Mouse (Mus musculus): Measurements from ENCODE around the gene Lgalsl. TPM values are rescaled to one million over a fixed set of nuclear protein-coding genes. Genes with fewer than 3 reads are reported as not detected.

Lgalsl gene
- polyA plus RNA-seq, 1 experiment from 2014 or later, result 40.6 TPM

DNA sequence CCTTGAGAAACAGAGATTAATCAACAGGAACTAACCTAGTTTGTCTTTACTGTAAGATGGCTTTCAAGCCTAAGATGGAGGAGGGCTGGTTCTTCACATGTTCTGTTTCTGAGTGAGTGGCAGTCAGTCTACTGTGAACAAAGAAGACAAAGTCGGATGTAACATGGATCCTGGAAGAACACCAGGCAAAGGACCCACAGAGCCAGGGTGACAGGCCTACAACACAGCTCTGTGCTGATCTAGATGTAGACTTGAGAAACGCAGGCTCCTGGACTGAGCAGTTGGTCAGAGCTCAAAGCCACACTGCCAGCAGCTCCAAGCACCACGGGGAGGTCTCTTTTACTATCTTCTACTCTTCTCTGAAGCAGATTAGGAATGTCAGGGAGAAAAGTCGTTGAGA lies 37.2 kb downstream of the Lgalsl start:
- Histone ChIP-seq H3K9me3 (peaks cover 3% of the 10 kb centered on the region; the same call in 1 of the 2 replicates), H3K4me2 (no peak overlapping the region), H3K36me3 (replicated peaks) (no peaks in the 10 kb centered on the region), H3K4me3 (replicated peaks) (no peak overlapping the region), H3K27me3 (no peaks in the 10 kb centered on the region), H3K27ac (no peak overlapping the region), H3K9ac (no peak overlapping the region), H3K4me1 (peaks cover 7% of the 10 kb centered on the region; the same call in 1 of the 2 replicates)
- 67% methylated on average over 4 of the region's 4 CpGs for WGBS
- ATAC-seq (ENCODE audit: low FRiP score), result no peak

DNA sequence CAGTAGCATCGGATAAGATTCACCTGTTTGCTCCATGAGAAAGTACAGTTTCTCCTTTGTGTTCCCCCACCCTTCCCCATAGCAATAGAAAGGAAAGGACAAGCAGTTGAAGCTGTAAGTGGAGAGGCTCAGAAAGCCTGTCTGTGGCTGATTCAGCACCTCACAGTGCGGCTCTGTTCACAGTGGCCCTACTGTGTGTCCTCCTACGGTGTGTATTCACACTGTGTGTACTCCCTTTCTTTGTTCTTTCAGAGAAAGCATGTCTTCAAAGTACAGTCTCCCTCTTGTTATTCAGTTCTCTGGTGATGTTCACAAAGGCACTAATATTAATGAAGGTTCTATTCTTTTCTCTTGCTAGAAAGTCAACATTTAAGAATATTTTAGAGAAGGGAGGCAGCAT lies 38.2 kb downstream of the Lgalsl start:
- Histone ChIP-seq H3K9ac (no peak overlapping the region), H3K27ac (no peak overlapping the region), H3K9me3 (no peaks in the 10 kb centered on the region), H3K4me2 (no peak overlapping the region), H3K27me3 (no peaks in the 10 kb centered on the region), H3K4me1 (peaks cover 11% of the 10 kb centered on the region; the same call in 1 of the 2 replicates), H3K4me3 (replicated peaks) (no peak overlapping the region), H3K36me3 (replicated peaks) (no peaks in the 10 kb centered on the region)
- 79% methylated on average over 3 of the region's 3 CpGs for WGBS
- ATAC-seq (ENCODE audit: low FRiP score), result no peak

DNA sequence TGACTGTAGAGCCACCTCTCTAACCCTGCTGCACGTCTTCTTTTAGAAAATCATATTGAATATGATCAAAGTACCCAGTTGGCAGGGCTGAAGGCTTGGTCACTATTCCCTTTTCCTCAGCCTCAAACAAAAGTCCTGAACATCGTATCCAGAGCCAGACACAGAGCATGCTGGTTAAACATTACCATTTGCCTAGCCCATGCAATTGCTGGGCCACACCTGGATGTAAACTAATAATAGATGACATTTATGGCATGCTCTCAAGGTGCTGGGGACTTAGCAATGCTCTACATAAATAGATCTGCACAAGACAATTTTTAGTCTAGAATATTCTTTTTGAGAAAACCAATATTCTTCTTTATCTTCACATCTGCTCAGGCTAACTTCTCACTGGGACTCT lies 39.5 kb downstream of the Lgalsl start:
- H3K27me3 ChIP-seq, result no peaks in the 10 kb centered on the region
- ATAC-seq (ENCODE audit: low FRiP score), result no peak
- peaks cover 11% of the 10 kb centered on the region; the same call in 1 of the 2 replicates for H3K4me1 ChIP-seq
- no peaks in the 10 kb centered on the region for H3K9me3 ChIP-seq
- H3K36me3 ChIP-seq (replicated peaks), result no peaks in the 10 kb centered on the region
- H3K4me3 ChIP-seq (replicated peaks), result no peak overlapping the region
- no peak overlapping the region for H3K4me2 ChIP-seq
- H3K9ac ChIP-seq, result no peak overlapping the region
- H3K27ac ChIP-seq, result no peak overlapping the region
- WGBS, result 90% methylated on average over 2 of the region's 2 CpGs

DNA sequence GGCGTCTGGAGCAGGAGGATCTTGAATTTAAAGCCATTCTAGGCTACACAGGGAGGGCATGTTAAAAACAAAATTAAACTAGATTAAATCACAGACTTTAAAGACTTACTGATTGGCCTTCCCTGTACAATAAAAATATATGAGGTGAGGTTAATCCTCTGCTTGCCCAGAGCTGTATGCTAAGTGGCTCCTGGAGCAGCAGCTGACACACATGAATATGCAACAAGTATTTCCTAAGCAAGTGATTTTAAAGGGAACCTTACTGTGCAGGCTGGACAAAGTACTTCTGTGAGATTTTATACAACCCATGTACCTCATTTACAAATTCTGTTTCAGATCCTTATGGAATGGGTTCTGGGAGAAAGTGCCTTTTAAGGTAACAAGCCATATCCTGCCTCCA lies 41.8 kb downstream of the Lgalsl start:
- Histone ChIP-seq H3K4me2 (no peak overlapping the region), H3K4me3 (replicated peaks) (no peak overlapping the region), H3K36me3 (replicated peaks) (no peaks in the 10 kb centered on the region), H3K27me3 (no peaks in the 10 kb centered on the region), H3K9ac (no peak overlapping the region), H3K27ac (no peak overlapping the region), H3K9me3 (no peaks in the 10 kb centered on the region), H3K4me1 (peaks cover 9% of the 10 kb centered on the region; the same call in 1 of the 2 replicates)
- no peak for ATAC-seq (ENCODE audit: low FRiP score)
- 60% methylated on average over 1 of the region's 1 CpGs for WGBS

DNA sequence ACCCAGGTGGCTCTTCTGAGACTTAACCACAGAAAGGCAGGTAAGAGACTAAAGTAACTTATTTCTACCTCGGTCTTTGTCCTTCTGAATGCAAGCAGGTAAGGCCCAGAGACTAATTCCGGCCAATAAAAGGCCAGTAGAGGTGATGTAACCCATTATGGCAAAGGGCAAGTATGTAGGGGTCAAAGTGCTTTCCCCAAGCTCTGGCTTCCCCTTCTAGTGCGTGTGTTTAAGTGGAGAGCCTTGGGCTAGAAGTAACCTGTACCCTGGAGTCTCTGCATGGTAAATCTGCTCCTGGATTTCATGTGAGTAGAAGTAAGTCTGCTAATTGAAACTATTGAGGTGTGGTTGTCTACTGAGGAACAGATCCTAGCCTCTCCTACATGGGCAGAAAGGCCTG lies 42.8 kb downstream of the Lgalsl start:
- Histone ChIP-seq H3K4me1 (peaks cover 9% of the 10 kb centered on the region; the same call in 1 of the 2 replicates), H3K27me3 (no peaks in the 10 kb centered on the region), H3K4me2 (no peak overlapping the region), H3K9ac (no peak overlapping the region), H3K36me3 (replicated peaks) (no peaks in the 10 kb centered on the region), H3K27ac (no peak overlapping the region), H3K4me3 (replicated peaks) (no peak overlapping the region), H3K9me3 (no peaks in the 10 kb centered on the region)
- WGBS, result 73% methylated on average over 3 of the region's 3 CpGs
- ATAC-seq (ENCODE audit: low FRiP score), result no peak

DNA sequence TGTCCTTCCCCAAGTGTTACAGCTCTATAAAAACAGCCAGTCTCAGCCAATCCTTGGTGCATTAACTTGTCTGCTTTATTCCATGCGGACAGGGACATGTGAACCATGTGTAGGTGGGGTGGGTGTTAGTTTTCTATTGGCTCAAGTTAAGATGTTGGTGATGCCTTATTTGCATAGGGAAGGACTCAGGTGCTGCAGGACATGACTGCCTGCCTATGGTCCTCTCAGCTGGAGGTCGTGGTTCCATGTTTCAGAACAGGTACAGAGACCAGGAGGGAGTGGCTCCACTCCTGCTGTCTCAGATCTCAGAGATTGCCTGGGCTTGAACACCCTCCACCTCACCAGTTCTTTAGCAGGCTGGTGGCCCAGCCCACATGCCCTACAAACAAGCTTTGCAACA lies 44.7 kb downstream of the Lgalsl start:
- no peak overlapping the region for H3K4me2 ChIP-seq

DNA sequence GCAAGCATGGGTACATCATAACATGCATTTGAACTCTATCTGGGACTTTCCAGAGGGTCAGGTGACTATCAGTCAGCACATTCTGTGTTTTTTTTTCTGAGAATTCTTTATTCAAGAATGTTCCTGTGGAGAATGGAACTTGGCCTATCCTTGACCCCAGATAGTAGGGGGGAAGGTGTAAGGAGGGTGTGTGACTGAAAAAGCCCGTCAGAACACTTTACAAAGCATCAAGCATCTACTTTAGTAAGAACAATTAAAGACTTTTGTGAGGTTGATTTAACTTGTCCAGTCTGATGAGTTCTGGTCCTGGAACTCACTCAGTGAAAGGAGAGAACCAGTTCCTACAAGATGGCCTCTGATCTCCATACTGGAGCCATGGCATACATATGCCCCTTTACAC lies 45.7 kb downstream of the Lgalsl start:
- Histone ChIP-seq H3K9me3 (no peaks in the 10 kb centered on the region), H3K9ac (no peak overlapping the region), H3K4me1 (peaks cover 9% of the 10 kb centered on the region; the same call in 1 of the 2 replicates), H3K27ac (no peak overlapping the region), H3K27me3 (no peaks in the 10 kb centered on the region), H3K4me3 (replicated peaks) (no peak overlapping the region), H3K4me2 (no peak overlapping the region), H3K36me3 (replicated peaks) (no peaks in the 10 kb centered on the region)
- WGBS, result 73% methylated on average over 1 of the region's 1 CpGs
- ATAC-seq (ENCODE audit: low FRiP score), result no peak

More for the DNA sequence above, 44.7 kb downstream of the Lgalsl start:
- Histone ChIP-seq H3K27ac (no peak overlapping the region), H3K36me3 (replicated peaks) (no peaks in the 10 kb centered on the region), H3K9ac (no peak overlapping the region), H3K4me3 (replicated peaks) (no peak overlapping the region), H3K27me3 (no peaks in the 10 kb centered on the region), H3K4me1 (peaks cover 9% of the 10 kb centered on the region; the same call in 1 of the 2 replicates), H3K9me3 (no peaks in the 10 kb centered on the region)
- WGBS, result 69% methylated on average over 2 of the region's 2 CpGs
- ATAC-seq (ENCODE audit: low FRiP score), result no peak

DNA sequence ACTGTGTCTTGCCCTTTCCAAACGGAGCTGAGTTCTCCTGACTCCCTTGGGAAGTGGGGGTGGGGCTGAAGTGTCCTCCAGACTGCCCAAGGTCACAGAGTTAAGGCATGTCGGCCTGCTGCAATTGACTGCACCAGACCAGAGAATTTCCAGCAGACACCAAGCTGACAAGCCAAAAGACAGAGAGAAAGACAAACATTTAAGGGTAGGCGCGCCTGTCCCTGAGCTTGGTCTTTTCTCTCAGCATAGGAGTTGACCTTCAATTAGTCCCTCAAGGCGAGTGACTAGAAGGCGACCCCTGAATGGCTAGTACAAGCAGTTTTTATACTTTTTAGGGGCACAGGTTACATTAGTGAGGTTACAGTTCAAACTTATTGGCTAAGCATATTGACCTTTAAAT lies 46.1 kb downstream of the Lgalsl start:
- Histone ChIP-seq H3K4me3 (replicated peaks) (no peak overlapping the region), H3K4me2 (no peak overlapping the region), H3K36me3 (replicated peaks) (no peaks in the 10 kb centered on the region), H3K4me1 (peaks cover 9% of the 10 kb centered on the region; the same call in 1 of the 2 replicates), H3K9me3 (no peaks in the 10 kb centered on the region), H3K27ac (no peak overlapping the region), H3K27me3 (no peaks in the 10 kb centered on the region), H3K9ac (no peak overlapping the region)
- ATAC-seq (ENCODE audit: low FRiP score), result no peak
- WGBS, result 87% methylated on average over 6 of the region's 6 CpGs

DNA sequence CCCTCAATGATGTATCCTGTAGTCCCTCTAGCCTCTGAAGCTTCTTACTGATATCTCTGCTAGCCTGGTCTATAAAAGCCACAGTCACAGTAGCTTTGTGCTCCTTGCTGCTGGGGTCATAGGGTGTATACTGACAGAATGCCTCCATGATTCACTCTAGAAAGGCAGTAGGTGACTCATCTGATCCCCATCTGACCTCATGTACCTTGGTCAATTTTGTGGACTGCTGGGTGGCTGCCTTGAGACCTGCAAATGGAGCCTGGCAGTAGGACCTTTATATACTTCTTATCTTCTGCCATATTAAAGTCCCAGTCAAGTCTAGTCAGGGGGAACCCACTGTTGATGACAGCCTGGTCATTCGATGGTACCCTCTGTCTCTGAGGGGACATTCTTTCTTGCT lies 47.4 kb downstream of the Lgalsl start:
- ATAC-seq (ENCODE audit: low FRiP score), result no peak
- Histone ChIP-seq H3K4me2 (no peak overlapping the region), H3K4me3 (replicated peaks) (no peak overlapping the region), H3K27me3 (no peaks in the 10 kb centered on the region), H3K4me1 (peaks cover 3% of the 10 kb centered on the region; the same call in 1 of the 2 replicates), H3K9ac (no peak overlapping the region), H3K27ac (no peak overlapping the region), H3K9me3 (no peaks in the 10 kb centered on the region), H3K36me3 (replicated peaks) (no peaks in the 10 kb centered on the region)
- 91% methylated on average over 1 of the region's 1 CpGs for WGBS

DNA sequence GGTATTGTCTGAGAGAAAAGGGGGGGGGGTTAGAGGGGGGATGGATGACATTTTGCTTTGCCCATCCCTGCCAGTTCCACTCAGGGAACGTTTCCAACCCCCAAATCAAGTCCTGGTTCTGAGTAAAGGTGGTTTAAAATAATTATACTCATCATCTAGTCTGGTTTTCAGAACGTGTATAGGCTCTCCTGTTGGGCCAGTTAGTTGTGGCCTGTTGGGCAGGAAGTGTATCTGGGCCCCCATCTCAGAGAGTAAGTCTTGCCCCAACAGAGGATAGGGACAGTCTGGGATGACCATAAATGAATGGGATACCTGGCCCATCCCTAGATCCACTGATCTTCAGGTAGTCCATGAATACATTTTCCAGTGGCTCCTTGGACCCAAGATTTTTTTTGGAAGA lies 48.2 kb downstream of the Lgalsl start:
- Histone ChIP-seq H3K4me3 (replicated peaks) (no peak overlapping the region), H3K36me3 (replicated peaks) (no peaks in the 10 kb centered on the region), H3K4me2 (no peak overlapping the region), H3K27me3 (no peaks in the 10 kb centered on the region), H3K9me3 (no peaks in the 10 kb centered on the region), H3K4me1 (no peaks in the 10 kb centered on the region), H3K27ac (no peak overlapping the region), H3K9ac (no peak overlapping the region)
- ATAC-seq (ENCODE audit: low FRiP score), result no peak
- WGBS, result 54% methylated on average over 2 of the region's 2 CpGs

DNA sequence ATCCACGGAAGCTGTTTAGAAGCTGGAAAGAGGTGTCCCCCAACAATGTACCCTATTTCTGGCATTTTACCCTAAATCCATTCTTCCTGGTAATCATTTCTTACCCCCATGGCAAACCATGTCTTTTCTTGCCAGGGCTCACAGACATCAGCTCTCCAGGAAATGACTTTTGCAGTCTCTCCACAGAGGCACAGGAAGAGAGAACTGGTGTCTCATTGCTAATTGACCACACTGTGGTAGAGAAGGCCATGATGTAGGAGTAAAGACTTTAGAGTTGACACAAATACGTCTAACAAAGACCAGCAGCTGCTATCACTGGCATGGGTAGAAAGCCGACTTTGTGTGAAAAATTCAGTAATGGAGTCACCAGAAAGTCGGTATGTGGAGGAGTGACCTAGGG lies 50.5 kb downstream of the Lgalsl start:
- H3K36me3 ChIP-seq (replicated peaks), result no peaks in the 10 kb centered on the region
- ATAC-seq (ENCODE audit: low FRiP score), result no peak
- H3K4me2 ChIP-seq, result no peak overlapping the region
- H3K9me3 ChIP-seq, result no peaks in the 10 kb centered on the region
- H3K9ac ChIP-seq, result no peak overlapping the region
- no peak overlapping the region for H3K27ac ChIP-seq
- 83% methylated on average over 4 of the region's 4 CpGs for WGBS
- no peak overlapping the region for H3K4me3 ChIP-seq (replicated peaks)
- 0 out of 2 replicates have a peak, but pooled peaks cover 2% of the 10 kb centered on the region for H3K4me1 ChIP-seq
- H3K27me3 ChIP-seq, result no peaks in the 10 kb centered on the region

DNA sequence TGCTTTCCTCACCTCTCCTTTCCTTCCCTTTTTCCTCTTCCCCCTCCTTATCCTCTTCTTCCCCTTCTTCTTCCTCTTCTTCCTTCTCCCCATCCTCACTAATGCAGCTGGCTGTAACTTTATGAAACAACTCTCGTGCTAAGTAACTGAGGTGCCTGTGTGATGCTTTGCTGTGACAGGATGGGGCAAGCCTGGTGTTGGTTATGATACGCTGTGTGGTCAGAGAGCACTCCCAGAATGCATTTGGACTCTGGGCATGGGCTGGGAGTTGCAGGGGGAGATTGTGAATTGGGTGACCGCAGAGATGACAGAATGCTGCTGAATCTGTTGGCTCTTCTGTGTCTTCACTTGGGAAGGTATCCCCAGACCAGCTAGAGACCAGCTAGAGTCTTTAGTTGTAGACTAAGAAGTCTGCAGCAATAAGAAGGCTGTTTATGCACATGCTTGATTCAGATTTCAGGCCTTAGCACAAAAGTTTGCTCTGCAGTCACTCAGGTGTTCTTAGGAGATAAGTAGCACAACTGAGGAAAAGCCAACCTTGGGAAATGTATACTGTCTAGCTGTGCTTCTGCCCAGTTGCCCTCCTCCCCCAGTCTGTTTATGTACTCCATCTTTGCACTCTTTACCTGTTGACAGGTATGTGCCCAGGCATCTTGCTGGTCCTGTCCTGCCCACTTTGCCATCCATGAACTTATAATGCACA lies 51.8 kb downstream of the Lgalsl start:
- H3K4me3 ChIP-seq (replicated peaks), result no peak overlapping the region
- 0 out of 2 replicates have a peak, but pooled peaks cover 2% of the 10 kb centered on the region for H3K4me1 ChIP-seq
- no peaks in the 10 kb centered on the region for H3K27me3 ChIP-seq
- ATAC-seq (ENCODE audit: low FRiP score), result no peak
- 89% methylated on average over 3 of the region's 3 CpGs for WGBS
- H3K27ac ChIP-seq, result no peak overlapping the region
- H3K9me3 ChIP-seq, result no peaks in the 10 kb centered on the region
- no peak overlapping the region for H3K9ac ChIP-seq
- no peaks in the 10 kb centered on the region for H3K36me3 ChIP-seq (replicated peaks)
- H3K4me2 ChIP-seq, result no peak overlapping the region

DNA sequence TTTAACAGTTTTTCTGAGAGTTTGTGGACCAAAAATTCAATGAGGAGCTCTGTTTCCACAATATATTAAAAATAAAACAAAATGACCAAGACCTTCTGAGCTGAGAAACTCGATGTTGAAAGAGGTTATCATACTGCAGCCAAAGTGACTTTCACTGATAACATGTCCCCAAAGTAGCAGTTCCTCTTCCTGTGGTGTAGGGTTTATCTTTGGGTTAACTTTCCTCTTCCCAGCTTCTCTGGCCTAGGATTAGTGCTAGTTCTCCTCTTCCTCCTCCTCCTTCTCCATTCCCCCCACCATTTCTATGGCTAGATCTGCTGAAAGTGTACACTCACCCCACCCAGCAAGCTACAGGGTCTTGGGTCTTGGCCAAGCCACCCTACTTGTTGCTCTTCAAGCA lies 52.6 kb downstream of the Lgalsl start:
- H3K36me3 ChIP-seq (replicated peaks), result no peaks in the 10 kb centered on the region
- no peaks in the 10 kb centered on the region for H3K27me3 ChIP-seq
- no peak for ATAC-seq (ENCODE audit: low FRiP score)
- no peaks in the 10 kb centered on the region for H3K9me3 ChIP-seq
- no peak overlapping the region for H3K4me2 ChIP-seq
- no peak overlapping the region for H3K27ac ChIP-seq
- H3K9ac ChIP-seq, result no peak overlapping the region
- H3K4me1 ChIP-seq, result 0 out of 2 replicates have a peak, but pooled peaks cover 2% of the 10 kb centered on the region
- H3K4me3 ChIP-seq (replicated peaks), result no peak overlapping the region
- 76% methylated on average over 1 of the region's 1 CpGs for WGBS
